Mouse (Mus musculus) myocyte (in vitro differentiated cells): Measurements from ENCODE around the gene Gdpd2.

Experiments
- E2F4 ChIP-seq: IDR thresholded peaks from one replicate; pipeline ENCODE4 v1.6.1; 2011; ENCODE audit warnings: mild to moderate bottlenecking, control low read depth, moderate library complexity; ENCODE audit not compliant: insufficient read depth
- MAX ChIP-seq: IDR thresholded peaks from one replicate; pipeline ENCODE4 v1.6.1; 2011; ENCODE audit warnings: low read depth, mild to moderate bottlenecking, control low read depth
- MYOD1 ChIP-seq, 3 experiments: IDR thresholded peaks; one replicate each; pipeline ENCODE4 v1.6.1; 2011; ENCODE audit warnings: control low read depth in 2 of 3, low read depth in 2 of 3, mild to moderate bottlenecking in 2 of 3, moderate library complexity in 1 of 3; ENCODE audit not compliant: insufficient read length in 2 of 3, control insufficient read depth in 1 of 3
- MYOG ChIP-seq, 3 experiments: IDR thresholded peaks; one replicate each; pipeline ENCODE4 v1.6.1; 2011; ENCODE audit warnings: control low read depth in 2 of 3, low read depth in 2 of 3, mild to moderate bottlenecking in 2 of 3; ENCODE audit not compliant: insufficient read length in 2 of 3, control insufficient read depth in 1 of 3, insufficient read depth in 1 of 3
- POLR2A ChIP-seq: IDR thresholded peaks from one replicate; pipeline ENCODE4 v1.6.1; 2011; ENCODE audit warnings: low read depth, mild to moderate bottlenecking, control low read depth, moderate library complexity; ENCODE audit not compliant: insufficient read length
- POLR2AphosphoS2 ChIP-seq: IDR thresholded peaks from one replicate; pipeline ENCODE4 v1.6.1; 2011; ENCODE audit warnings: low read depth, control low read depth; ENCODE audit not compliant: insufficient read length
- TCF3 ChIP-seq: IDR thresholded peaks from one replicate; pipeline ENCODE4 v1.6.1; 2011; ENCODE audit warnings: low read depth, control low read depth; ENCODE audit not compliant: insufficient read length
- USF1 ChIP-seq: IDR thresholded peaks from one replicate; pipeline ENCODE4 v1.6.1; 2011; ENCODE audit warnings: low read depth, mild to moderate bottlenecking, control low read depth, moderate library complexity

GRCm38 (mm10) chrX:100738918-100739317 is 9.2 kb downstream of the Gdpd2 start:
- TF ChIP-seq POLR2A (no peak), MYOG (IDR thresholded peaks at IDR 0.05; ENCODE audit: control insufficient read depth in 1 of 3, insufficient read depth in 1 of 3, insufficient read length in 2 of 3, low read depth in 2 of 3) (no peak), POLR2AphosphoS2 (no peak), E2F4 (no peak), USF1 (no peak), MAX (no peak), MYOD1 (IDR thresholded peaks at IDR 0.05; ENCODE audit: control insufficient read depth in 1 of 3, insufficient read length in 2 of 3, low read depth in 2 of 3) (no peak), TCF3 (no peak)
